Comparison of ENCODE assay signal across 15 mouse cellular contexts in the genomic region with DNA sequence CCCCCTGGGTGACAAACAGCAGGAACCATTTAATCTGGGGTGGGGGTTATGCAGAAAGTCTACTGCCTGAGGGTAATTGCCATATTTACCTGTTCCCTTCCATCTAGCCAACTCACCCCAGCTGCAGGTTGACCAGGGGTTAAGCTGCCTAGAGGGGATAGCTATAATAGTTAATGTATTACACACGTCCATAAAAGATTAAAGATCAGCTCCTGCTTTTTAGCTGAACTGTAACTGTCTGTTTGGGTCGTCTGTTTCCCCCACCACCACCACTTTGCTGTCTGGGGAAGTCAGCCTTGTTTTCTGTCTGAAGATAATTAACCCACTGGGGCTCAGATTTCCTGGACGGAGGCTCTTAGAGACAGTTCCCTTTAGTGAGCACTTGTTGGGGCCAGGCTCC. TPM values are rescaled to one million over a fixed set of nuclear protein-coding genes. Genes with fewer than 3 reads are reported as not detected.
DNase-seq lines count a peak whose midpoint lies in the region; ATAC-seq and TF ChIP-seq lines count a peak whose summit lies in the region.
"Had no signal": no experiment of that assay in that cellular context is flagged by ENCODE, and none has a peak within 500 bp of the region (broad histone marks: within the 10 kb centered on the region; RNA-seq: fewer than 3 reads in every experiment).

No protein-coding gene starts in this region.

- no peak overlapping the region for H3K4me2 ChIP-seq in kidney, embryonic 14.5 days (replicated peaks; ENCODE audit: low read depth, low read length)
- H3K4me2 ChIP-seq in liver, postnatal 0 days (ENCODE audit: low read depth, low read length), result peak overlapping the region; percentile 22; the same call in 1 of the 2 replicates
- no peak overlapping the region for H3K4me2 ChIP-seq in hindbrain, embryonic 11.5 days (replicated peaks; ENCODE audit: low read depth, low read length)
- H3K4me2 ChIP-seq: embryonic facial prominence, embryonic 12.5 days; heart, embryonic 12.5 days; midbrain, embryonic 12.5 days had no signal

- intact Hi-C loops in heart, postnatal 14 days (cut with DNase I), result no loop called here

- H3K27me3 ChIP-seq in heart, embryonic 10.5 days (ENCODE audit: insufficient read depth, poor library complexity, severe bottlenecking), result no peaks in the 10 kb centered on the region
- H3K27me3 ChIP-seq in kidney, embryonic 14.5 days (ENCODE audit: control insufficient read depth, insufficient read depth, low read length), result no peaks in the 10 kb centered on the region
- no peaks in the 10 kb centered on the region for H3K27me3 ChIP-seq in limb, embryonic 10.5 days (ENCODE audit: low read depth, poor library complexity, severe bottlenecking)
- no peaks in the 10 kb centered on the region for H3K27me3 ChIP-seq in liver, postnatal 0 days (ENCODE audit: insufficient read depth, low read length)
- H3K27me3 ChIP-seq in hindbrain, embryonic 11.5 days (ENCODE audit: control insufficient read depth, insufficient read depth, low read length), result no peaks in the 10 kb centered on the region
- H3K27me3 ChIP-seq: embryonic facial prominence, embryonic 12.5 days; heart, embryonic 12.5 days; midbrain, embryonic 12.5 days had no signal

- TF ChIP-seq CTCF in liver, postnatal 0 days (IDR thresholded peaks at IDR 0.05; ENCODE audit: low read depth), result no peak

- H3K27ac ChIP-seq in heart, embryonic 10.5 days, result 0 out of 2 replicates have a peak overlapping the region, but pooled peaks have one; percentile 16
- peak overlapping the region; percentile 45; the same call in 1 of the 2 replicates for H3K27ac ChIP-seq in kidney, embryonic 14.5 days (ENCODE audit: low read depth, low read length)
- 0 out of 2 replicates have a peak overlapping the region, but pooled peaks have one; percentile 16 for H3K27ac ChIP-seq in limb, embryonic 10.5 days
- peak overlapping the region; percentile 86 for H3K27ac ChIP-seq in liver, postnatal 0 days (ENCODE audit: low read depth)
- H3K27ac ChIP-seq in hindbrain, embryonic 11.5 days (ENCODE audit: low read depth, low read length), result no peak overlapping the region
- H3K27ac ChIP-seq: midbrain, embryonic 12.5 days had no signal

- no peak overlapping the region for H3K9ac ChIP-seq in kidney, embryonic 14.5 days (ENCODE audit: low read depth, low read length)
- H3K9ac ChIP-seq in liver, postnatal 0 days (replicated peaks), result peak overlapping the region; percentile 41
- no peak overlapping the region for H3K9ac ChIP-seq in hindbrain, embryonic 11.5 days (ENCODE audit: low read depth, low read length)
- H3K9ac ChIP-seq: embryonic facial prominence, embryonic 12.5 days; heart, embryonic 12.5 days; midbrain, embryonic 12.5 days had no signal

- H3K4me3 ChIP-seq in heart, embryonic 10.5 days, result no peak overlapping the region
- no peak overlapping the region for H3K4me3 ChIP-seq in kidney, embryonic 14.5 days (ENCODE audit: low read length)
- no peak overlapping the region for H3K4me3 ChIP-seq in limb, embryonic 10.5 days
- no peak overlapping the region for H3K4me3 ChIP-seq in liver, postnatal 0 days (ENCODE audit: low read depth, low read length)
- H3K4me3 ChIP-seq in hindbrain, embryonic 11.5 days (ENCODE audit: low read depth, low read length), result no peak overlapping the region
- H3K4me3 ChIP-seq: embryonic facial prominence, embryonic 12.5 days; heart, embryonic 12.5 days; midbrain, embryonic 12.5 days had no signal

- WGBS in heart, embryonic 10.5 days, result 22% methylated on average over 3 of the region's 3 CpGs
- 7% methylated on average over 3 of the region's 3 CpGs for WGBS in kidney, embryonic 14.5 days
- WGBS in limb, embryonic 10.5 days, result 5% methylated on average over 3 of the region's 3 CpGs
- WGBS in liver, postnatal 0 days (ENCODE audit: insufficient replicate concordance), result 12% methylated on average over 3 of the region's 3 CpGs
- WGBS in hindbrain, embryonic 11.5 days, result 28% methylated on average over 3 of the region's 3 CpGs

- no peak for DNase-seq in heart, embryonic 10.5 days (ENCODE audit: low spot score)
- no peak for DNase-seq in heart, postnatal 14 days
- DNase-seq in limb, embryonic 10.5 days (ENCODE audit: low spot score), result no peak
- no peak for DNase-seq in liver, postnatal 0 days
- no peak for DNase-seq in ovary, postnatal 36 days (ENCODE audit: low spot score)
- DNase-seq in layer of hippocampus, postnatal 14 days (ENCODE audit: low spot score in 2 of 2), result no peak
- DNase-seq in hindbrain, embryonic 11.5 days (ENCODE audit: low spot score), result no peak
- DNase-seq: cerebellum, postnatal 14 days; gastrocnemius, postnatal 36 days; heart, postnatal 4 days had no signal

- ATAC-seq in kidney, embryonic 14.5 days (ENCODE audit: low FRiP score, low TSS enrichment), result peak; percentile 37; the same call in 1 of the 2 replicates
- ATAC-seq in liver, postnatal 0 days, result peak; percentile 31
- ATAC-seq in hindbrain, embryonic 11.5 days (ENCODE audit: low FRiP score), result no peak
- ATAC-seq: activated CD4-positive, CD25-positive, alpha-beta regulatory T cell, adult 4 months had no signal

- no peak for TF ChIP-seq EP300 in liver, postnatal 0 days (IDR thresholded peaks at IDR 0.05; ENCODE audit: low read depth)

- no peaks in the 10 kb centered on the region for H3K4me1 ChIP-seq in heart, embryonic 10.5 days
- H3K4me1 ChIP-seq in kidney, embryonic 14.5 days (ENCODE audit: control insufficient read depth, insufficient read depth, low read length), result no peaks in the 10 kb centered on the region
- H3K4me1 ChIP-seq in limb, embryonic 10.5 days, result peaks cover 16% of the 10 kb centered on the region
- peaks cover 13% of the 10 kb centered on the region for H3K4me1 ChIP-seq in liver, postnatal 0 days (ENCODE audit: insufficient read depth)
- H3K4me1 ChIP-seq in hindbrain, embryonic 11.5 days (replicated peaks; ENCODE audit: control insufficient read depth, insufficient read depth, low read length), result no peaks in the 10 kb centered on the region
- H3K4me1 ChIP-seq: heart, embryonic 12.5 days; midbrain, embryonic 12.5 days had no signal

- no peaks in the 10 kb centered on the region for H3K36me3 ChIP-seq in heart, embryonic 10.5 days
- no peaks in the 10 kb centered on the region for H3K36me3 ChIP-seq in kidney, embryonic 14.5 days (ENCODE audit: control insufficient read depth, insufficient read depth, low read length)
- H3K36me3 ChIP-seq in limb, embryonic 10.5 days, result no peaks in the 10 kb centered on the region
- no peaks in the 10 kb centered on the region for H3K36me3 ChIP-seq in liver, postnatal 0 days (replicated peaks; ENCODE audit: insufficient read depth, low read length)
- H3K36me3 ChIP-seq in hindbrain, embryonic 11.5 days (ENCODE audit: control insufficient read depth, insufficient read depth, low read length), result no peaks in the 10 kb centered on the region
- H3K36me3 ChIP-seq: embryonic facial prominence, embryonic 12.5 days; heart, embryonic 12.5 days; midbrain, embryonic 12.5 days had no signal

- H3K9me3 ChIP-seq in heart, embryonic 10.5 days, result no peaks in the 10 kb centered on the region
- no peaks in the 10 kb centered on the region for H3K9me3 ChIP-seq in kidney, embryonic 14.5 days (ENCODE audit: control insufficient read depth, low read length)
- no peaks in the 10 kb centered on the region for H3K9me3 ChIP-seq in limb, embryonic 10.5 days (replicated peaks)
- H3K9me3 ChIP-seq in liver, postnatal 0 days (ENCODE audit: low read length), result no peaks in the 10 kb centered on the region
- no peaks in the 10 kb centered on the region for H3K9me3 ChIP-seq in hindbrain, embryonic 11.5 days (ENCODE audit: control insufficient read depth, low read length)
- H3K9me3 ChIP-seq: embryonic facial prominence, embryonic 12.5 days; heart, embryonic 12.5 days; midbrain, embryonic 12.5 days had no signal

RNA-seq across cellular contexts. Expression of a gene that starts 6.2 kb away (rescaled TPM):
- polyA plus RNA-seq in heart, embryonic 10.5 days (2016; fragmentation: Nextera tagmentation; extraction: Ambion mirVana), result 16.2 and 22.5 TPM in 2 replicates
- total RNA-seq in heart, postnatal 14 days (2021), result 1 to 10 TPM; 3.8 to 4.7 TPM
- polyA plus RNA-seq in kidney, embryonic 14.5 days (2014; fragmentation: Nextera tagmentation; extraction: Ambion mirVana), result 19.3 and 24.5 TPM in 2 replicates
- 37.2 and 40.6 TPM in 2 replicates for polyA plus RNA-seq in limb, embryonic 10.5 days (2016; fragmentation: Nextera tagmentation; extraction: Ambion mirVana)
- 8.0 and 10.1 TPM in 2 replicates for polyA plus RNA-seq in liver, postnatal 0 days (2015; fragmentation: Nextera tagmentation; extraction: Ambion mirVana)
- total RNA-seq in layer of hippocampus, postnatal 14 days (2021), result 1 to 10 TPM; 6.6 to 7.9 TPM
- polyA plus RNA-seq in hindbrain, embryonic 11.5 days (2014; fragmentation: Nextera tagmentation; extraction: Ambion mirVana), result 20.2 and 24.6 TPM in 2 replicates

RNA-seq across cellular contexts. Expression of a gene that starts 40.4 kb away (rescaled TPM):
- 9.6 and 10.1 TPM in 2 replicates for polyA plus RNA-seq in heart, embryonic 10.5 days (2016; fragmentation: Nextera tagmentation; extraction: Ambion mirVana)
- 1 to 10 TPM; 3.8 to 3.9 TPM for total RNA-seq in heart, postnatal 14 days (2021)
- polyA plus RNA-seq in kidney, embryonic 14.5 days (2014; fragmentation: Nextera tagmentation; extraction: Ambion mirVana), result 12.4 and 15.4 TPM in 2 replicates
- 10.9 and 11.7 TPM in 2 replicates for polyA plus RNA-seq in limb, embryonic 10.5 days (2016; fragmentation: Nextera tagmentation; extraction: Ambion mirVana)
- 7.3 and 8.7 TPM in 2 replicates for polyA plus RNA-seq in liver, postnatal 0 days (2015; fragmentation: Nextera tagmentation; extraction: Ambion mirVana)
- 10 to 100 TPM; 14.3 to 17.9 TPM for total RNA-seq in layer of hippocampus, postnatal 14 days (2021)
- polyA plus RNA-seq in hindbrain, embryonic 11.5 days (2014; fragmentation: Nextera tagmentation; extraction: Ambion mirVana), result 5.8 and 7.4 TPM in 2 replicates

RNA-seq across cellular contexts. Expression of a gene that starts 47.6 kb away (rescaled TPM):
- polyA plus RNA-seq in heart, embryonic 10.5 days (2016; fragmentation: Nextera tagmentation; extraction: Ambion mirVana), result 19.2 and 22.3 TPM in 2 replicates
- total RNA-seq in heart, postnatal 14 days (2021), result 10 to 100 TPM; 28.4 to 29.8 TPM
- 22.3 and 31.8 TPM in 2 replicates for polyA plus RNA-seq in kidney, embryonic 14.5 days (2014; fragmentation: Nextera tagmentation; extraction: Ambion mirVana)
- polyA plus RNA-seq in limb, embryonic 10.5 days (2016; fragmentation: Nextera tagmentation; extraction: Ambion mirVana), result 22.8 and 27.9 TPM in 2 replicates
- polyA plus RNA-seq in liver, postnatal 0 days (2015; fragmentation: Nextera tagmentation; extraction: Ambion mirVana), result 6.2 and 7.7 TPM in 2 replicates
- total RNA-seq in layer of hippocampus, postnatal 14 days (2021), result 10 to 100 TPM in 1 of 2 experiments, 1 to 10 TPM in 1; 9.3 to 10.5 TPM
- polyA plus RNA-seq in hindbrain, embryonic 11.5 days (2014; fragmentation: Nextera tagmentation; extraction: Ambion mirVana), result 23.3 and 27.2 TPM in 2 replicates
